Mouse (Mus musculus) stomach, postnatal 0 days (tissue): Measurements from ENCODE around the gene Eps8.

ENCODE experiments used
- CTCF ChIP-seq: IDR thresholded peaks from 2 replicates; pipeline ENCODE4 v1.5.1; 2016; ENCODE audit warnings: antibody characterized with exemption, low read depth, mild to moderate bottlenecking, moderate library complexity
- EP300 ChIP-seq: optimal IDR thresholded peaks from 2 replicates; pipeline ENCODE3; 2016; ENCODE audit warnings: antibody characterized with exemption

GRCm38 (mm10) chr6:137604417-137605248 lies 50.0 kb downstream of the Eps8 start:
- TF ChIP-seq EP300 (no peak), CTCF (no peak)
